Mouse (Mus musculus) R1 (cell line): ENCODE measurements around the gene Wdr31.
A peak's percentile ranks its signal among the peaks of the same experiment; 100 is the strongest.

Experiments used
- DNase-seq: peaks from one replicate; pipeline ENCODE4 v3.0.0-alpha.2; 2018; ENCODE audit warnings: low read depth, low spot score

Wdr31 gene

DNA sequence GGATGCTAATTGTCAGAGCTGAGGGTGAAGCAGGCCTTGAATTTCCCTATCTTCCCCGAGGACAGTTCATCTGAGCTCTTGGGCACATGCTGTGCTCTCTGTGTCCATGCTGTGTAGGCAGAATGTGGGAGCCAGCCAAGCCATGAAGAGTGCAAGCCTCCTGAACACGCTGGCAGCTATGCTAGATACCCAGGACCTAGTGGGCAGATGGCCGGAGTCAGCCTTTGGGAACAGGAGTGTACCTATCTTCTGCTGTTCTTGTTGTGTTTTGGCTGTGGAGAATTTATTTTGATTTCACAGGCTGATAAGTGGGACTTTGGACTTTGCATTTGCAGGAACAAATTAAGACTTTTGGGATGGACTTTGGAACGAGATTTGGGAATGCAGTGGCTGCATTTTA lies 30.2 kb downstream of the Wdr31 start:
- no peak for DNase-seq

- DNase-seq: no peak
These were observed 30.9 kb downstream of the Wdr31 start for GRCm38 (mm10) chr4:62439793-62440192.

DNA sequence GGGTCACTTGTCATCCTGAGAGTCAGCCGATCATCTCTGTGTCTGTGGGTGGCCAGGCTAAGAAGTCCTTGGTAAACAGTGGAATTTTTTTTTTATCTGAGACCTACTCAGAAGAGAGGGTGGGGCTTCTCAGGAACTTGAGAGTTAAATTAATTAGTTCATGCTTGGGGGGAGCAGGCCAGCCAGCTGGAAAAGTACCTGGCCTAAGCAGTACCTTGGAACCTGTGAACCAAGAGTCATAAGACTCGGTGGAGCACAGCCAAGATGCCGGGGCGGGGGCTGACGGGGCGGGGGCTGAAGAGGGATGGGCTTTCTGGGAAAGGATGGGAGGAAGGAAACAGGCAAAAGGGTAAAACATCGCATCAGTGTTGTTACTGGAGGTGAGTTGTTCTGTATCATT lies 32.8 kb downstream of the Wdr31 start:
- DNase-seq: no peak

DNA sequence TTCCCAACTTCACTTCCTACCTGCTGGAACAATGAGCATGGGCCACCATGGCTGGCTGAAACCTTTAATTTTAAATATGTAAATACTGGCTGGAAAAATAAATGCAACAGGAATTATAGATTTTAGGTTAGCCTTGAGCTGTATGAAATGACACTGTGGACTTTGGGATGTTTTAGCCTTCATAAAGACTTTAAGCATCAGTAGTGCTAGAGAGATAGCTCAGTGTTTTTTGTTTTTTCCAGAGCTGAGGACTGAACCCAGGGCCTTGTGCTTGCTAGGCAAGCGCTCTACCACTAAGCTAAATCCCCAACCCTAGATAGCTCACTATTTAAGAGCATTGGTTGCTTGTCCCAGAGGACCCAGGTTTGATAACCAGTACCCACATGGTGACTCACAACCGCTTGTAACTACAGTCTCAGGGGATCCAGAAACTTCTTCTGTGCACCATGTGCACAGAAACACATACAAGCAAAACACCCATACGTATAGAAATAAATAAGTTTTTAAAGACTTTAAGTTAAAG lies 33.4 kb downstream of the Wdr31 start:
- no peak for DNase-seq

- DNase-seq: no peak
These were observed 35.6 kb downstream of the Wdr31 start, which contains the start of gene Rnf183 for GRCm38 (mm10) chr4:62435081-62435480. Rnf183 (minus strand) TSS chr4:62435252.

GRCm38 (mm10) chr4:62433939-62434870 lies 36.5 kb downstream of the Wdr31 start:
- no peak for DNase-seq

DNA sequence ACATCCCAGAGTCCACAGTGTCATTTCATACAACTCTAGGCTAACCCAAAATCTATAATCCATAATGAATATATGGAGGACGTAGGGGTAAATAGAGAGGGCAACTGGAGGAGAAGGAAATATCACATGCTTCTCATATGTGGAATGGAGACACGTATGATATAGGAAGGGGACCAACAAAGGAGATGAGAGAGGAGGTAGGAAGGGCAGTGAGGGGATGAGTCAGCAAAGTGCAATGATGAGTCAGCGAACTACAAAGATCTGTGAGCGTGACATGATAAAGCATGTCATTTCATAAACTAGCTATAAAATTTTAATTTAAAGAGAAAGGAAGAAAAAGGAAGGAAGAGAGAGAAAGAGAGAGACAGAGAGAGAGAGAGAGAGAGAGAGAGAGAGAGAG lies 39.2 kb downstream of the Wdr31 start:
- DNase-seq: no peak

- no peak for DNase-seq
These were observed 40.0 kb downstream of the Wdr31 start for GRCm38 (mm10) chr4:62430678-62431077.

DNA sequence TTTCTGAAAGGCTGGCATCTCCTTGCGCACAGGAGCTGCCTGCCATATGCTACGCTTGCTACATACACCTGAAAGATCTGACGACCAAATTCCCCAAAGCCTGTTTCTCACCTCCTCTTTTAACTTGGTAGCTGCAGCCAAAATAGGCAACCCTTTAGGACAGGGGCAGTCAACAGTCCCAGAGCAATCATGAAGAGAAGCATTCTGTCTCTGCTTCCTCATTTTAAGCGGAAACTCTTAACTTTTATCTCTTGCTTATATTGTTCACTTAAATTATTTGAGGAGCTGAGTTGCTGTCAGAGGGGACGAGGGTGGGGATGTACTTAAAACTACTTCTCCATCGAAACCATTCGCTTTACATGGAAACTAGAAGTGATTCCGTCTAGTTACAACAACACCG lies 41.1 kb downstream of the Wdr31 start:
- DNase-seq: no peak

GRCm38 (mm10) chr4:62427978-62428758 lies 42.5 kb downstream of the Wdr31 start:
- no peak for DNase-seq

DNA sequence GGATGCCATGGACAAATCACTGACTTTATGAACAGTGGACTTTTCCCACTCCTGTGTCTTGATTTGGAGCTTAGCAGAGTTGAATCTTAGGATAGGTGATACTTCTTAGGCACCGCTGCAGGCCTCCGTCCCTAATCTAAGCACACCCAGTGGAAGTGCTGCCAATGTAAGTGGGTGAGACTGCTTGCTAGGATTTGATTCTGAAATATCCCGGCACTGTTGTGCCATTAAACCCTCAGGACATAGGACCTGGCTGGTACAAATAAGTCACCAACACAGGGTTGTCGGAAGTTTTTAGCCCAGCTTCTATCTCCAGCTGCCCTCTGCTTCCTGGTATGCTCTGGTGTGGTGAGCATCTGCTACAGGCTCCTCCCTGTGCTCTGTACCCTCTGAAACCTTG lies 44.8 kb downstream of the Wdr31 start:
- no peak for DNase-seq

DNA sequence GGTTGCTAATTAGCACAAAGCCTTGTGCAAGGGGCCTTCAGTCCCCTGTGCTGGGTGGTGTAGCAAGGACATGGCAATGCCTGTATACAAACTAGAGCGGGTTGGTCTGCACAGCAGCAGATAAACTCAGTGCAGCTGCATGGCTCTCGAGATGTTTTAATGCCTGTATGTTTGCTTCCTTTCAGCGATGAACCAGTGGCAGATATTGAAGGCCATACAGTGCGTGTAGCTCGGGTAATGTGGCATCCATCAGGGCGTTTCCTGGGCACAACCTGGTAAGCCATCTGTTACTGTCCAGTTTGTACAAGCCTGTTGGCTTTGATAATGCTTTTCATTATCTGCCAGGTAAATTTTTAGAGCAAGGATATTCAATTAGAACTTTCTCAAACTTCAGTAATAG lies 51.6 kb downstream of the Wdr31 start:
- DNase-seq: no peak

DNA sequence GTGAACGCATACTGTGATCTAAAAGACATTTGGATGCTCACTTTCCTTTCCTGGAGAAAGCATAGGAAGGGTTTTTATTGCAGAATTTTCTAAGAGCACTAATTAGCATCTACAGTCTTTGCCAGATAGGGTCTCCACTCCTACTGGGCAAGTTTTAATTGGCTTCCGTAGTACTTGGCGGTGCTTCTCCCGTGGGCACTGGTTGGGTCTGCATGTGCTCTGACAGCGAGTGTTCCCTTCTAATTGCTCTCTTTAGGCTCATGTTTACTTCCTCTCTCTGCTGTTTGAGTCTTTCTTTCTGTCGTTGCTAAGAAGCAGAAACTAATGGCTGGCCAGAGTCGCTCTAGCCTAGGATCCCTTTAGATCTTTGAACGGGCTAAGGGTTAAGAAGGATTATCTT lies 52.2 kb downstream of the Wdr31 start:
- DNase-seq: no peak

DNA sequence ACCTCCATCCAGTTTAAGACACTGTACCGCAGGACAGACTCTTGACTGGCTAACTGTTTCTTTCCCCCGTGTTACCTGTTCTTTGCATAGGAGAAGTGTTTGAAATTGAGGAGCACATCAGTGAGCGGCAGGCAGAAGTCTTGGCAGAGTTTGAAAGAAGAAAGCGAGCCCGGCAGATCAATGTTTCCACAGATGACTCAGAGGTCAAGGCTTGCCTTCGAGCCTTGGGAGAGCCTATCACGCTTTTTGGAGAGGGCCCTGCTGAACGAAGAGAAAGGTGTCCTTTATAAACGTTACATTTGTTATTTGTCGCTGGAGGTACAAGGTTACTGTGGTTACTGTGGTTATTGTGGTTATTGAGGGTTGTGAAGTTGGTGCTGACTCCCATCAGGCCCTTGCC lies 59.1 kb downstream of the Wdr31 start:
- no peak for DNase-seq

GRCm38 (mm10) chr4:62410325-62410724 lies 60.4 kb downstream of the Wdr31 start:
- DNase-seq: no peak

- DNase-seq: peak; percentile 29
These were observed 61.1 kb downstream of the Wdr31 start for GRCm38 (mm10) chr4:62409615-62410014.

DNA sequence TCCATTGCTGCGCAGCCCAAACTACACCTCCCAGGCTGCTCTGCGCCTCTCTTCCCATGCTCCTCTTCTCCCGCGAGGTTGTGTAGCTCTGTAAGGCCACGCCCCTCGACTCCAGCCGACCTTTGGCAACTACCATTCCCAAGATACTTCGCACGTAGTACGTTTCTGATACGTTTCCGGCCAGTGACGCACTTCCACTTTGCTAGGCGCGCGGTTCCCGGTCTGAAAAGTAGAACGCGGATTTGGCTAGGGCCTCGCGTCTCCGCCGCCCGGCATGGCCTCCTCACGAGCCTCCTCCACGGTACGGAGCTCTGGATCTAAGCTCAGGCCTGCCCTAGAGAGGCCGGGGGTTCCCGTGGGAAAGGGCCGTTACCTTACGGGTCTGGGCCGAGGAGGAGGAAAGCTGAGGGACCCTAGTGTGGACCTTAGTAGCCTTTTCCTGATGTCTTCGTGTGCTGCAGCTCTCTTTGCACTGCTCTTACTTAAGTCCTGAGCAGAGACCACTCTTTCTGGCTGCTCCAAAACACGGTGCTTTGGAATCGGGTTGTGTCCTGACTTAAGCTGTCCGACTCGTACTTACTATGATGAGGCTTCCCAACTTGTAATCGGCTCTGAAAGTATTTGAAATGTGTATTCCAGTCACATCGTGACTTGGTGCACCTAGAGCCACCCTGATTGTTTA lies 62.0 kb downstream of the Wdr31 start, which contains the start of the genes Cdc26 and Prpf4:
Gene Cdc26, minus strand, starts transcription at position 42 of the 682 bp plus-strand sequence.
Gene Prpf4, plus strand, starts transcription at position 197 of the 682 bp plus-strand sequence.
- DNase-seq: peak; percentile 100

DNA sequence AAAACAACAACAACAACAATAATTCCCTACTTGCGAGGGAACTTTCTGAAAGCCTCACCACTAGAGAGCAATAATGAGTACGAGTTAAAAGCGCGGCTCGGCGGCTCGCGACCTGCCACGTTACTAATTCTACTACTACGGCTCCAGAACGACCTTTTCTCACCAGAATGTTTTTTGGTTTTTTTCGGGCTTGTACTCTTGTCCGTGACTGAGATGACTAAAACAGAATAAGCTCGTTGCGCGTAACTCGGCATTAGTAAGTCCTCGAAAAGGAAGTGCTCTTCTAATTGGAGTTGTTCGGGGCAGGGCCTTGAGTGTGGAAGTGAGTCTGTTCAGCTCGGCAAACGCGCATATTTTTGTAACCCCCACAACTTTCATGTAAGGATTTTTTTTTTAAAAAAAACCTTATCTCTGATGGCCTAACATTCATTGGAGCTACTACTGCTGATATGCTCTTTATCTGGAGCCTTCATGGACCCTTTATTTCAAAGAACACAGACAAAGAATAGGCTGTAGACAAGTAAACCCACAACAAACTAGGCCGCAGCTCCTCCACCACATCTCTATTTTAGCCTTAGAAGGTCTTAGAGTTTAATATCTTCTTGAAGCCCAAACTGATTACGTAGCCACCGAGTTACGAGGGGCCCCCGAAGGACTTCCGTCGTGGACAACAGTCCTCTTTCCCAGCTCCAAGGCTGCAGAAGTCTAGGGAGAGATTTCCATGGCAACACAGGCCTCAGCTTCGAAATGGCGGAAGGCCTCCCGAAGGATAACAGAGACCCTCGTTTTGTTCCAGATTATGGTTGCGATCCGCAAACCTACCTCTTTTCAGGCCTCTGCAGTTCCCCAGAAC lies 62.7 kb downstream of the Wdr31 start:
- DNase-seq: peak; percentile 78

DNA sequence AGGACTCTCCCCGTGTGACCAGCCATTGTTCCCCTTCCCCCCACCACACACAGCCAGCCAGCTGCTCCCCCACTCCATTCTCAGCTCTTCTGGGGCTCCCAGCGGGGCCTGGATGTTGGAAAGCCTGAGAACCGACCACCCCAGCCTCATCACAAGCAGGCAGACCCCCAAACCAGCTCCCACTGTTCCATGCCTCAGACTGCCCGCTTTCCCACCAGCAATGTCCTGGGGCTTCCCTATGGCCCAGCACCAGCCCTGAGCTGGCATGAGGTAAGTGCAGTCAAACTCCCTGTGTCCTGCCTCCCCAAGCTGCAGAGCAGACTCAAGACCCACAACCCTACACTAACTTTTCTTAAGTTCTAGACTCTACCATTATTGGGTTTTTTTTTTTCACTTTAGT lies 64.6 kb downstream of the Wdr31 start:
- no peak for DNase-seq

DNA sequence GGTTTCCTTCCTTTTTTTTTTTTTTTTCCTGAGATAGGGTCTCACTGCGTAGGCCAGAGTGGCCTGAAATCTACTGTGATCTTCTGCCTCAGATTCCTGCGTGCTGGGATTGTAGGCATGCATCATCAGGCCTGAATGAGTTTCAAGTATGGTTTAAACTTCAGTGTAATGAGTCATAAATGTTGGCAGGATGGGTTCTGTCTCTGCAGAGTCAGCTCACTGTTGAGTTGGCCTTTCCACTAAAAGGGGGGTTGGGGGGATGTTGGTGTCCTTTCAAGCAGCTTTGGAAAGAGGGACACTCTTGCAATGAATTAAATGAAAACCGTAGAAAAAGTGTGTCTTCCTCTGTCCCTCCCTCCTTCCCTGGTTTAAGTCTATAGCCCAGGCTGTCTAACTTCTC lies 71.7 kb downstream of the Wdr31 start:
- DNase-seq: no peak
